Mouse (Mus musculus) midbrain, embryonic 13.5 days (tissue): ENCODE results near the gene Kansl2. TPM values are rescaled to one million over a fixed set of nuclear protein-coding genes. Genes with fewer than 3 reads are reported as not detected.

Experiments
- ATAC-seq: fragments of 200-750 bp; cut with Nextera tagmentation; 2 replicates; pipeline ENCODE4 v1.8.0; 2017; ENCODE audit warnings: mild to moderate bottlenecking, moderate TSS enrichment, moderate library complexity
- H3K27ac ChIP-seq: fragments of 300-500 bp; sonication (generic); 2 replicates; pipeline ENCODE4 v1.5.1; 2015; ENCODE audit warnings: inconsistent platforms, mild to moderate bottlenecking, moderate library complexity
- H3K27me3 ChIP-seq: fragments of 300-500 bp; sonication (generic); 2 replicates; pipeline ENCODE4 v1.6.1; 2015; ENCODE audit warnings: mild to moderate bottlenecking, inconsistent platforms
- H3K36me3 ChIP-seq: fragments of 300-500 bp; sonication (generic); 2 replicates; pipeline ENCODE4 v1.6.1; 2015; ENCODE audit warnings: mild to moderate bottlenecking, inconsistent platforms
- H3K4me1 ChIP-seq: fragments of 300-500 bp; sonication (generic); replicated peaks from 2 replicates; pipeline ENCODE4 v1.6.1; 2015; ENCODE audit warnings: inconsistent platforms
- H3K4me2 ChIP-seq: fragments of 300-500 bp; sonication (generic); replicated peaks from 2 replicates; pipeline ENCODE4 v1.6.1; 2015; ENCODE audit warnings: moderate library complexity, mild to moderate bottlenecking, inconsistent platforms
- H3K4me3 ChIP-seq: fragments of 300-500 bp; sonication (generic); replicated peaks from 2 replicates; pipeline ENCODE4 v1.5.1; 2015; ENCODE audit warnings: mild to moderate bottlenecking, inconsistent platforms
- H3K9ac ChIP-seq: fragments of 300-500 bp; sonication (generic); replicated peaks from 2 replicates; pipeline ENCODE4 v1.6.1; 2015; ENCODE audit warnings: mild to moderate bottlenecking, inconsistent platforms
- H3K9me3 ChIP-seq: fragments of 300-500 bp; sonication (generic); 2 replicates; pipeline ENCODE4 v1.6.1; 2016; ENCODE audit warnings: mild to moderate bottlenecking, inconsistent platforms
- WGBS: fragments of 180-500 bp; shearing (Covaris S2); methylation state at CpG from one replicate; pipeline ENCODE4 v1.1.7; 2015; 5-methylcytosine and 5-hydroxymethylcytosine counted together
- polyA plus RNA-seq: library from polyadenylated mRNA; unstranded; fragments of >200 nt; fragmentation: Nextera tagmentation; extraction: Ambion mirVana; gene quantifications from 2 replicates; pipeline ENCODE4 v1.2.1, GENCODE M21; 2015

Gene Kansl2
- 149 and 152 TPM in 2 replicates for polyA plus RNA-seq

- under 1% methylated on average over 69 of the region's 70 CpGs for WGBS
- H3K4me3 ChIP-seq = peak within 1 kb of the TSS; percentile 86
- peak within 1 kb of the TSS; percentile 99 for H3K27ac ChIP-seq
- H3K4me2 ChIP-seq = peak within 1 kb of the TSS; percentile 88
- H3K36me3 ChIP-seq = peaks cover 27% of the 10 kb centered on the region
- no peaks in the 10 kb centered on the region for H3K27me3 ChIP-seq
- H3K9ac ChIP-seq = peak within 1 kb of the TSS; percentile 92
- H3K9me3 ChIP-seq = no peaks in the 10 kb centered on the region
- peaks cover 22% of the 10 kb centered on the region for H3K4me1 ChIP-seq
- peak; percentile 100 for ATAC-seq
Measured at GRCm38 (mm10) chr15:98533881-98534627, at the start of gene Kansl2. TSS of gene Kansl2 (minus strand) at chr15:98534264.

- Histone ChIP-seq H3K4me2 (no peak overlapping the region), H3K4me3 (no peak overlapping the region), H3K9me3 (no peaks in the 10 kb centered on the region), H3K27ac (no peak overlapping the region), H3K9ac (no peak overlapping the region), H3K4me1 (no peaks in the 10 kb centered on the region), H3K36me3 (no peaks in the 10 kb centered on the region), H3K27me3 (no peaks in the 10 kb centered on the region)
- 80% methylated on average over 8 of the region's 8 CpGs for WGBS
- no peak for ATAC-seq
Measured at GRCm38 (mm10) chr15:98582996-98583395, 48.9 kb upstream of the Kansl2 start.

GRCm38 (mm10) chr15:98582410-98582809, 48.3 kb upstream of the Kansl2 start:
- Histone ChIP-seq H3K27ac (no peak overlapping the region), H3K36me3 (no peaks in the 10 kb centered on the region), H3K27me3 (no peaks in the 10 kb centered on the region), H3K4me3 (no peak overlapping the region), H3K9me3 (no peaks in the 10 kb centered on the region), H3K4me2 (no peak overlapping the region), H3K9ac (no peak overlapping the region), H3K4me1 (no peaks in the 10 kb centered on the region)
- ATAC-seq = no peak
- WGBS = 91% methylated on average over 8 of the region's 8 CpGs

- Histone ChIP-seq H3K9ac (no peak overlapping the region), H3K4me3 (no peak overlapping the region), H3K27me3 (no peaks in the 10 kb centered on the region), H3K4me2 (no peak overlapping the region), H3K9me3 (no peaks in the 10 kb centered on the region), H3K4me1 (no peaks in the 10 kb centered on the region), H3K36me3 (no peaks in the 10 kb centered on the region), H3K27ac (no peak overlapping the region)
- 42% methylated on average over 5 of the region's 5 CpGs for WGBS
- peak; percentile 87 for ATAC-seq
Measured at GRCm38 (mm10) chr15:98579795-98580464, 45.9 kb upstream of the Kansl2 start.

GRCm38 (mm10) chr15:98579310-98579709, 45.2 kb upstream of the Kansl2 start:
- H3K9me3 ChIP-seq = no peaks in the 10 kb centered on the region
- no peaks in the 10 kb centered on the region for H3K4me1 ChIP-seq
- H3K9ac ChIP-seq = no peak overlapping the region
- no peaks in the 10 kb centered on the region for H3K27me3 ChIP-seq
- no peaks in the 10 kb centered on the region for H3K36me3 ChIP-seq
- no peak for ATAC-seq
- H3K4me3 ChIP-seq = no peak overlapping the region
- WGBS = 78% methylated on average over 2 of the region's 2 CpGs
- no peak overlapping the region for H3K4me2 ChIP-seq
- no peak overlapping the region for H3K27ac ChIP-seq

- H3K4me3 ChIP-seq = no peak overlapping the region
- WGBS = 76% methylated on average over 4 of the region's 4 CpGs
- ATAC-seq = no peak
- H3K36me3 ChIP-seq = no peaks in the 10 kb centered on the region
- H3K27ac ChIP-seq = no peak overlapping the region
- no peak overlapping the region for H3K4me2 ChIP-seq
- no peaks in the 10 kb centered on the region for H3K9me3 ChIP-seq
- H3K4me1 ChIP-seq = peaks cover 10% of the 10 kb centered on the region
- H3K9ac ChIP-seq = no peak overlapping the region
- no peaks in the 10 kb centered on the region for H3K27me3 ChIP-seq
Measured at GRCm38 (mm10) chr15:98573293-98573692, 39.2 kb upstream of the Kansl2 start.

- no peaks in the 10 kb centered on the region for H3K9me3 ChIP-seq
- H3K4me2 ChIP-seq = no peak within 1 kb of the TSS
- ATAC-seq = no peak
- H3K27ac ChIP-seq = no peak within 1 kb of the TSS
- no peaks in the 10 kb centered on the region for H3K27me3 ChIP-seq
- peaks cover 15% of the 10 kb centered on the region for H3K4me1 ChIP-seq
- no peaks in the 10 kb centered on the region for H3K36me3 ChIP-seq
- no peak within 1 kb of the TSS for H3K4me3 ChIP-seq
- WGBS = 86% methylated on average over 10 of the region's 10 CpGs
- H3K9ac ChIP-seq = no peak within 1 kb of the TSS
Measured at GRCm38 (mm10) chr15:98570873-98571538, 36.9 kb upstream of the Kansl2 start, which contains the start of the genes Ccnt1 and 4930415O20Rik. TSS of gene Ccnt1 (minus strand) at chr15:98570923. TSS of gene 4930415O20Rik (plus strand) at chr15:98571004.

- H3K4me3 ChIP-seq = no peak overlapping the region
- H3K9me3 ChIP-seq = no peaks in the 10 kb centered on the region
- no peak overlapping the region for H3K9ac ChIP-seq
- H3K27me3 ChIP-seq = no peaks in the 10 kb centered on the region
- 85% methylated on average over 4 of the region's 4 CpGs for WGBS
- no peaks in the 10 kb centered on the region for H3K36me3 ChIP-seq
- H3K27ac ChIP-seq = no peak overlapping the region
- no peak overlapping the region for H3K4me2 ChIP-seq
- ATAC-seq = no peak
- H3K4me1 ChIP-seq = peaks cover 26% of the 10 kb centered on the region
Measured at GRCm38 (mm10) chr15:98569795-98570365, 35.8 kb upstream of the Kansl2 start.

GRCm38 (mm10) chr15:98569216-98569615, 35.2 kb upstream of the Kansl2 start:
- Histone ChIP-seq H3K4me3 (peak overlapping the region; percentile 55), H3K9ac (peak overlapping the region; percentile 78), H3K4me1 (peaks cover 31% of the 10 kb centered on the region), H3K36me3 (no peaks in the 10 kb centered on the region), H3K27me3 (no peaks in the 10 kb centered on the region), H3K4me2 (peak overlapping the region; percentile 81), H3K27ac (0 out of 2 replicates have a peak overlapping the region, but pooled peaks have one; percentile 88), H3K9me3 (no peaks in the 10 kb centered on the region)
- no peak for ATAC-seq
- 69% methylated on average over 7 of the region's 7 CpGs for WGBS

- 12% methylated on average over 22 of the region's 22 CpGs for WGBS
- H3K9me3 ChIP-seq = no peaks in the 10 kb centered on the region
- peak overlapping the region; percentile 78 for H3K9ac ChIP-seq
- H3K4me3 ChIP-seq = peak overlapping the region; percentile 55
- peak overlapping the region; percentile 88 for H3K27ac ChIP-seq
- peaks cover 2% of the 10 kb centered on the region for H3K36me3 ChIP-seq
- no peaks in the 10 kb centered on the region for H3K27me3 ChIP-seq
- H3K4me2 ChIP-seq = peak overlapping the region; percentile 81
- peaks cover 37% of the 10 kb centered on the region for H3K4me1 ChIP-seq
- peak; percentile 17; the same call in 1 of the 2 replicates for ATAC-seq
Measured at GRCm38 (mm10) chr15:98568256-98569033, 34.4 kb upstream of the Kansl2 start.
